Mouse (Mus musculus) thymus, adult 2 months (tissue): ENCODE measurements at regions not wholly inside any gene's neighbourhood (a gene's known extent, or its start where the extent isn't known, plus 50 kb on each side); places are given as distances from the start of the nearest gene placed in this dataset.

Experiments used
- CTCF ChIP-seq: fragments of 200-500 bp; IDR thresholded peaks from 2 replicates; pipeline ENCODE4 v1.5.1; 2012; ENCODE audit warnings: mild to moderate bottlenecking, control low read depth, low read length, moderate library complexity, borderline replicate concordance; ENCODE audit not compliant: control insufficient read depth, poor library complexity, insufficient read depth; ENCODE audit errors: extremely low read depth
- POLR2A ChIP-seq: fragments of 200-500 bp; IDR thresholded peaks from 2 replicates; pipeline ENCODE4 v1.6.1; 2012; ENCODE audit warnings: mild to moderate bottlenecking, low read length, control low read depth, moderate library complexity; ENCODE audit not compliant: control insufficient read depth, poor library complexity, insufficient read depth; ENCODE audit errors: extremely low read depth

DNA sequence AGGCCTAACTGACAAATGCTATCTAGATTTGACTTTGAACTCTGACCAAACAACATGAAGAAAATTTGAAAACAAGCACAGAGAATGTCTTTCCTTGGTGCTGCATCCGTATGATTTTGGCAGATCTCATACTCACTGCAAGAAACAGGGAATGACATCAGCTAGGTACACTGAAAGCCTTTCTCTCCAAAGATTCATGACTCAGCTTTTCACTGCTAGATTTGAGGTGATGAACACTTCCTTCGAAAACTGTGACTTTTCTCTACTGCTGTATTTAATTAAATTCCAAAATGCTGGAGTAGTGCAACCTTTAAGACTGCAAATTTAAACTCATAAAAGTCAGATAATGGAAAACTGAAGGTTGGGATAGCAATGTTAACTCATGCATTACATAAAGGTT is 540.6 kb downstream of the Rps29 start:
- TF ChIP-seq POLR2A (no peak), CTCF (no peak)
